Mouse (Mus musculus): ENCODE measurements around the gene Klhl7.
"Not testable (repeated sequence)": the region's sequence is repeated elsewhere in the genome, so short reads cannot be mapped to it uniquely, and the experiment has no call there.

Klhl7 gene

DNA sequence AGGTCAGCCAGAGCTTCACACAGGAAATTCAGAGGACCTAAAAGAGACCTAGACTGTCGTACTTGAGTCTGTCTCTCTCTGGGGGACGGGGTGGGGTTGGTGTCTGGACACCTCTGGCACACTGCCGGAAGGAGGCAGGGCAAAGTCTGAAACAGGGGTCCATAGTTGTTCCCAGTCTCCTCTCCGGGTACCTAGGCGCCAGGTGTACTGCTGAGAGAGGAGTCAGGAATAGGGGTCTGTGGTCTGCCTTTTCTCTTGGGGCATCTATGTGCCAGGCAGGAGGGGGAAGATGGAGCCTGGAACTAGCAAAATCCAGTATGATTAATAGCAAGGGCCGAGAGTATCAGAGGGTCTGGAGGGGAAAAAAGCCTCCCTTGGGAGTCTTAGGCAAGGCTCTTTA, 5.0 kb upstream of the Klhl7 start:
- DNase-seq (ENCODE audit: low spot score), result no peak

DNA sequence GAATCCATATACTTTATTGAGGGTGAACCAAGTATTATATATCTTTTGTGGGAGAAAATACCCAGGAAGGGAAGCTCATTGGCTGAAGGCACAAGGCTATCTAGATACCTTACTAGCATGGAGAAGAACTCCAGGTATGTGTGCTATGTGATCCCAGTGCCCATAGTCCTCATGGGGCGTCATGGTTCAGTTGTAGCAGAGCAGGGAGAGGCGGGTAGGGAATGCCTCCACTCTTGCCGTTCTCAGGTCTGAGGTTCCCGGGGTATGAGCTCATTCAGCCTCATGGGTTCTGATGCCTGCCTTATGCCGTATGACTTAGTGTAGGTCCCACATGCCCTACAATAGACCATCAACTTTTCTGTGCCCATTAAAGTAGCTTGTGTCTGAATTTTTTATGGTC, 4.5 kb upstream of the Klhl7 start:
- no peak for DNase-seq (ENCODE audit: low spot score)

DNA sequence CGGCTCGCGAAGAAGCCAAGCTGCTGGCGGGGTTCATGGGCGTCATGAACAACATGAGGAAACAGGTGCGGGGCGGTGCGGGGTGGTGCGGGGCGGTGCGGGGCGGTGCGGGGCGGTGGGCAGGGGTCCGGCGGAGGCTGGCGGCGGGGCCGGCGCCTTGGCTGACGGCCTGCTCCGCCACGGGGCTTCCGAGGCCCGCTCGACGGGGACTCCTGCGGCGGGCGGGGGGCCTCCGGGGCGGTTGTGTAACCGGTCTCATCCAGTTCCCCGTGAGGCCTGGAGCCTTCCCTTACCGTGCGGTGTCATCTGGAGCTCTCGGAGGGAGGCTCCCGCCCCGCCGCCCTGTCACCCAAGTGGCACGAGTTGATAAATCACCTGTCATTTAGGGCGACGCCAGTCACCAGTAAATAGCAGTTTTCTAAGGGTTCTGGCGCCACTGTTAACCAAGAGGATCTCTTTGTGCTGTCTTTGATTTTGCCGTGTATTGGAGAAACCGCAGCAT, 456 bp downstream of the Klhl7 start:
- peak; percentile 39 for DNase-seq (ENCODE audit: low spot score)

DNA sequence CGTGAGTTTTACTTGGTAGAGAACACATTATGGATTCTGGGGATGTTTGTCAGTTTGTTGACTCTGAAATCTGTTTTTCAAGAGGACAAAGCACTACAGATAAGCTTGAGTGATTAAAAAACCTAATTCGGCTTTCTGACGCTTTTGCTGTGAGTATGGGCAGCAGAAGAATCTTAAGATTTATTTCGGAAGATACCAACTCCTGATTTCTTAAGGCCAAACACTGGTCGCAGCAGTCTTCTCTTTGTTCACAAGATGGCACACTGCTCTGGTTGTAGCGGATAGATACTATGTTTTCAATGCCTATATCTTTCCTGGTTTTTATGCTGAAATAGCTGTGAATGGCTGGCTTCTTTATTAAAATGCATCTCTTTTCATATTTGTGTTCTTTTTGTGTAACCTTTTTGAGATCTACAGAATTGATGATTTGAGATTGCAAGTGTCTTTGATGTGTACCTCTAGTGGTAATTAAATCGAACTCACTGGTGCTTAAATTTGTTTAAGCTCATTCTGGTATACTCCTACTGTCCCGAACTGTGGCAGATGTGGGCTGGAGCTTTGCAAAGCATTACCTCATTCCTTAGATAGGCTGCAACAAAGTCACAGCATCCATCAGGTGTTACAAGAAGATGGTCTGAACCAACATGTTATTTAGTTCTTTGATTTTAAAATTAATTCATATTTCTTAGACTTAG, 1.2 kb downstream of the Klhl7 start:
- no peak for DNase-seq (ENCODE audit: low spot score)

DNA sequence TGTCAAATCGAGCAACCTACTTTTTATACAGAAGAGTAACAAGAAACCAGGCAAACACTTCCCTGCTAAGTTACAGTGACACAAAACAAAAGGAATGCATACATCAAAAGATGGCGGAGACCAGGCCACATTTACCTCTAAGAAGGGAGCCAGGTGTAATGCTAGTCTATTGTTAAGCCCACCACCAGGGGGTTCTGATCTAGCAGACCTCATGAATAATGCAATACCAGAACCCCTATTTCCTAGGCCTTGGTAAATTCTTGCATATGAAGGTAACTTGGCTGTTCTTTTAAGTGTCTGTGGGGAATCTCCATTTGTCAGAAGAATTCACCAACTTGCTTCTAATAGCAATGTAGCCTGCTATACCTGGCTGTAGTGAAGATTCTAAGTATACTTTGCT, 2.8 kb downstream of the Klhl7 start:
- not testable (repeated sequence) for DNase-seq (ENCODE audit: low spot score)

DNA sequence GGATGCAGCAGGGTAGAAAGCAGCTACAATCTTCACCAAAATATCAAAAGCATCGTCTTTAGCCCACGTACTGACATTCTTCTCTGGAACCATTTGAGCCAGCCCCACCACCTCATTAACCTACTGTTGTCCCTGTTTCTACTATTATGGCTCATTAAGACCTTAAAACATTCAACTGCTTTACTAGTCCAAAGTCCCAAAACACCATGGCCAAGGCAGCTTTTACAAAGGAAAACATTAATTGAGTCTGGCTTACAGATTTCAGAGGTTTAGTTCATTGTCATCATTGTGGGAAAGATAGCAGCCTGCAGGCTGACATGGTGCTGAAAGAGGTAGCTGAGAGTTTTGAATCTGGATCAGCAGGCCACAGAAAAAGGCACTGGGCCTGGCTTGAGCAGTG, 3.4 kb downstream of the Klhl7 start:
- no peak for DNase-seq (ENCODE audit: low spot score)

DNA sequence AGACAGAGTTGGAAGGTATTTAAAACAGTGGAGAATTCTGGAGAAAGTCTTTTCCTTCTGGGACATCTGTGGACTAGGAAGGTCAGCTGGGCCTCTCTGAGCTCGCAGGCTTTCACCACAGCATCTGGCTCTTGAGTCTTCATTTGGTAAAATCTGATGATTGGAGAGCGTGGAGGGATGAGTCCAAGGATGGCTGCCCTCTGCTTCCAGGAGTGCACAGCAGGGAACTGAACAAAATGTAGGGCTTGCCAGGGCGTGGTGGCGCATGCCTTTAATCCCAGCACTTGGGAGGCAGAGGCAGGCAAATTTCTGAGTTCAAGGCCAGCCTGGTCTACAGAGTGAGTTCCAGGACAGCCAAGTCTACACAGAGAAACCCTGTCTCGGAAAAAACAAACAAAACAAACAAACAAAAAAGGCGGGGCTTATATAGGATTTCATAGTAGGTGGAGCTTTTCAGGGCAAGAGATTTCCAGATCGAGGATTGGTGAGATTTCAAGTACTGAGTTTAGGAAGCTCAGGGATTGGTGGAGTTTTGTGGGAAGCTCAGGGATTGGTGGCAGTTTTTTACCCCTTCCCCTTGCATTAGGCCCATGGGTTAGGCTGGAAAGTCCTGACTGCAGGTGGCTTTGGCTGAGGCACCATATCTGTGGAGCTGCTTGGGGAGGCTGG, 6.8 kb downstream of the Klhl7 start:
- no peak for DNase-seq (ENCODE audit: low spot score)

DNA sequence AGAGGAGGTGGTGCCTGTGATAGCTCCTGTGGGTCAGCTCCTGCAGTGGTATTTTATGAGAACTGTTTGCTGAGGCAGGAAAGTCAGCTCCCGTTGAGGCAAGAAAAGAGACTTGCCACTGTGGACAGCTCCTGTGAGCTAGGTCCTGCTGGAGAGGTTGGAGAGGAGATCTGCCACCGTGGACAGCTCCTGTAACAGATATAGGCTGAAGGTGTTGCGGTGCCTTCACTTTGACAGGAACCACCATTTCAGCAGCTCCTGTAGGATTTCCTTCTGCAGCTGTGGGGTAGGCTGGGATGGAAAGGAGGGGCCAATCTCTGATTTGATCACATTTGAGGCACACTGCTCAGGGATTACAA, 7.3 kb downstream of the Klhl7 start:
- no peak for DNase-seq (ENCODE audit: low spot score)

DNA sequence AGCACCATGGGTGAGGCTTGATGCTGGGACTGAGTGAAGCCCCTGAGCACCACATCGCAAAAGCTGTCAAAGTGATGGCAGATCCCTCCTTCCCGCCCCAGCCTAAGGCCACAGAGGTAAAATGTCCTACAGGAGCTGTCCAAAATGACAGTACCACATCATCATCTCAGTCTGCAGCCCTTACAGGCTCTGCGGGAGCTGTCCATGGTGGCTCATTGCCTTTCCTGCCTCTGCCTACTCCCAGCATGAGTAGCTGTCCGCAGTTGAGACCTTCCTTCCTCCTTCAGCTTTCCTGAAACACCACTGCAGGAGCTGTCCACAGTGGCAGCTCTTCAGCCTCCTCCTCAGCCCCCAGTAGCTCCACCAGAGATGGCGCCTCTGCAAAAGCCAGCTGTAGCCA, 9.7 kb downstream of the Klhl7 start:
- DNase-seq (ENCODE audit: low spot score), result no peak

DNA sequence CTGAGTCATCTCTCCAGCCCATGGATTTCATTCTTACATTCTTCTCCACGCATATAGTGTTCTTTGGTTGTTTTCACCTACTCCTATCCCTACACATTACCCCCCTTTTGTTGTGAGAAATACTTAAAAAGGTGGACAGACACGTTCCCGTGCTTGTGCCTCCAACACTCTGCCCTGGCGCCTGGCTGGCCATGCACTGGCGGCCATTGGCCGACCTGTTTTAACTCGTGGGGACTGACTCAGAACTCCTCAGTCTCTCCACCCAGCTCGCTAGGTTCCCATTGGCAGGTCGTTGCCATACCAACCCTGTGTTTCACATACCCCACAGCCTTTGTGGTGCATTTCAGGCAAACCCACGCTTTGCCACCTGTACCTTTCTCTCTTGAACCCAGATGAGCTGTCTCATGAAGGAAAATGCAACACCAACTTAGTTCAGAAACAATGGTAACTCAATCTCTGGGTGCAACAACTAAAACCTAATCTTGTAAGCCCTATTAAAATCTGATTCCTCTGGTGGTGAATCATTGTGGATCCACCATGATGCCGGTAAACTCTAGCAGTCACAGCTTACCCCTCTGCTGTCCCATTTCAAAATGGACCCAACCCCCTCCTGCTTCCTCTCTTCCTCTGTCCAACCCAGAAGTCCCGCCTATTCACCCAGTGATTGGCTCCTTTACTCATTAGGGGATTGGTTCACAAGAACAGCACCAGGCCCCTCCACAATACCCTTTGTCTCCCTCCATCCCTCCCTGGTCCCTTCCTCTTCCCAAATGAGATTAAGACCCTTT, 11.9 kb downstream of the Klhl7 start:
- no peak for DNase-seq (ENCODE audit: low spot score)

DNA sequence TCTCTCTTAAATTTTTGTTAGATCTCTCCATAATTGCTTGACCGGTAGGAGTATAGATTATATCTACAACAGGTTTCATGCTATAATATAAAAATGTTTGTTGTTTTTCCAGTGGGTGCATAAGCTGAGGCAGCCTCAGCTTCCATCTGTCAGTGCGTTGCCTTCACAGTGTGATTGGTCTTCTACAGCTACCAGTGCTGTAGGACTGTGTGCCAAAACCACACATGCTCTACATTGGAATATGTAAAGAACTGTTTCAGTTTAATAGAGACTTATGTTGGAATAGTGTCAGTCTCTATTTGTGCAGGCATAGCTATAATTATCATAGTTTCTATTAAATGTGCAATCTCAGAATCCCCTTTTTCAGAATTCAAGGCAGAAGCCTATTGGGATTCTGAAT, 21.8 kb downstream of the Klhl7 start:
- no peak for DNase-seq (ENCODE audit: low spot score)

DNA sequence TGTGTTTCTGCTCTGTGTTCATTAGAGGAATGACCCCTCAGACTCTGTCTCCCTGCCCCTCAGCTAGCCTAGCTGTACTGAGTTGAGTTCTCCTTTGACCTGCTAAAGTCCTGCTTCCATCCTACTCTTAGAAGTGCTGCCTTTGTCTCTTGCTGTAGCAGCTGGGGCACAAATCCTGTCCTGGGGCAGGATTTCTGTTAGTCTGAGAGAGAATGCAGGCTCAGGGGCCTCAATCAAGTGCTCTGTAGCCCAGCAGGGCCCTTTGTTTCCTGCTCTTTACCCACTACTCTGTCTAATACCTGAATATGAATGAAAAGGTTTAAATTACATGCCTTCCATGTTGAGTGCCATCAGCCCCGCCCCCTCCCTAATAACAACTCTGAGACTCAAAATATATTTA, 23.8 kb downstream of the Klhl7 start:
- DNase-seq (ENCODE audit: low spot score), result no peak

DNA sequence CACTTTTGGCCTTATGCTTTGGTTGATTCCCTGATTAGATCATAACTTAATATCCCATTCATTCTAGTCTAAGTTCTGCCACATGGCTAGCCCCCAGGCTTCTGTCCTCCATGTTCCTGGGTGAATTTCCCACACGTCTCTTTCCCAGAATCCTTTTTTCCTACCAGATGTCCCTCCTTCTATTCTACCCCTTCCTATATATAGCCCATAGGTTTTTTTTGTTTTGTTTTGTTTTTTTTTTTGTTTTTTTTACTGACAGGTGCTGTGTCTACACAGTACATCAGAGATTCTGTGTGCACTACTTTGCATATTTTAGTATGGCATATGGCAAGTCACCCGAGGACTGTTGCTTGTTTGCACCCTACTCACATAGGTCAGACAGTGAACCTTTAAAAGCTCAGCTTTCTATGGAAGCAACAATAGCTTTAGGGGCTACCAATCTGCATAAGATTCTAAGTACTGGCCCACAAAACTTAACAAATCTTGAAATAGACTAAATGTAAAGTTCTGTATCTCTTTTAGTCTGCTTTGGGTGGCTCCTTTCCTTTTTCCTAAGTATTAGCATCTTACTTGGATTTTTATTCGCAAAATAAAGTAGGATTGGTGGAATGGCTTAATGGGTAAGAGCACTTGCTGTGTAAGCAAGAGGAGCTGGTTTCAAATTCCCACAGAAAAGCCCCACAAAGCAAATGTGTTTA, 24.3 kb downstream of the Klhl7 start:
- DNase-seq (ENCODE audit: low spot score), result no peak

DNA sequence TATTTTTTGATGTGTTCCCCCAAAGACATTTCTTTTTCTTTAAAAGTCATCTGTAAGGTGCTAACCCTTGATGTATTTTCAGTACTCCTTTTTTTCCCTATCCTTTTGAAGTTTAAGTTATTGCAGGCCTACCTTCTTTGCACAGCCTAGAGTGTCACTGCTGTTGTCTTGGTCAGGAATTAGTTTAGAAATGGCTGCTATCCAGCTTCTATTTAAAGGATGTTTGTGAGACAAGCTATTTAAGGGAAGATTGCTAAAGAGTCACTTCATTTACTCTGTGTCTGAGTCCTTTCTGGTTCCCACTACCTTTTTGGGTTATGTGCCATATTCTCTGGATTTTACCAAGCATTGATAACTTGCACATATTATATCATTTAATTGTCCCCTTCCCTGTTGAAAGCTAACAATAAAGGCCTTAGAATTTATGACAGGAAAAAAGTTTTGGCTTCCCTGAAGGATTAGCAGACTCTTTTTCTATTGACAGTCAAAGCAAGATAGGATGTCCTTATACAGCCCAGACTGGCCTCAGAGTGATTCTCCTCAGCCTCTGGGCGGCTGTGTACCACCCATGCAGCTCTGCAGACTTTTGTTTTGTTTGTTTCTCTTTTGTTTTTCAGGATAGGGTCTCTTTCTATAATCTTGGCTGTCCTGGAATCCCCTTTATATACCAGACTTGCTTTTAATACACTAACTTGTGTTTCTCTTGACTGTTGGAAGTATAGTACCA, 25.7 kb downstream of the Klhl7 start:
- DNase-seq (ENCODE audit: low spot score), result no peak

DNA sequence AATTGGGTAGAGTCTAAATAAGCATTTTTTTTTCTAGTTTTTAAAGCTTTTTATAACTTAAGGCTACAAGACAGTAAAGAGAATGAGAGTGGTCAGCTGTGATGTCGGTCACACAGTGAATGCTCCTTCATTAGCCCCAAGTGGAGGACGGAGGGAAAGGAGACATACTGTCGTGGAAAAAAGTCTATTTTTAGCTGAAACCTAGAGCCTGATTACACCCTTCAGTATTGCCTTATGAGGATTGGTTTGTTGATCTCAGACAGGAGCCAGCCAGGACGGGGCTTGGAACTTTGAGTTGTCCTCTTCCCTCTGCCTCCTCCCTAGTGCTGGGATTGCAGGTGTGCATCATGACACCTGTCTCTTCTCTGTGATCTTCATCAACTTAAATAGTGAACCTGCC, 26.6 kb downstream of the Klhl7 start:
- no peak for DNase-seq (ENCODE audit: low spot score)

DNA sequence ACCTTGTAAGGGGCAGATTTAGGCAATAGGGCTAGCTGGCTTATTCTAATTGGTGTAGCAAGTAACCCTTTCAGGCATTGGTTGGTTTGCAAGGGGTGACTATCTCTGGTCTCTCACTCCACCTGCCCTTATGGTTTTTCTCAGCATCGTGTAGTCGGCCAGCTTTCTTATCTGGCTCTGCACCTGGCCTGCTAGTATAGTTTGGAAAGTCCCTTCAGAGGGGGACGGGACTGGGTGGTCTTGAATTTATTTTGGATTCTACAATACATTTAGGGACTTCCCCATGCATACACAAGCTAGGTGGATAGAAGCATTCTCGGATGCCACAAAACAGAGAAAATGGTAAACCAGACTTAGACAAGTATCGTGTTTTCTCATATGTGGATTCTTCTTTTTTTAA, 46.6 kb downstream of the Klhl7 start:
- no peak for DNase-seq (ENCODE audit: low spot score)

DNA sequence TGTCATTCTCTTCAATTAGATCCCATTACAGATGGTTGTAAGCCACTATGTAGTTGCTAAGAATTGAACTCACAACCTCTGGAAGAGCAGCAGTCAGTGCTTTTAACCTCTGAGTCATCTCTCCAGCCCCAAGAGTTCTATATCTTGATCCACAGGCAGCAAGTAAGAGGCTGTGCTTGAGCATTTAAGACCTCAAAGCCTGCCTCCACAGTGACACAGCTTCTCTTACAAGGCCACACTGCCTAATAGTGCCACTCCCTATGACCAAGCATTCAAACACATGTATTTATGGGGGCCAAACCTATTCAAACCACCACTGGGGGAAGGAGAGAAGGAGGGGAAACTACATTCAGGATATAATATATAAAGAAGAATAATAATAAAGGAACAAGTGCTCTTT, 51.8 kb downstream of the Klhl7 start:
- DNase-seq (ENCODE audit: low spot score), result no peak

DNA sequence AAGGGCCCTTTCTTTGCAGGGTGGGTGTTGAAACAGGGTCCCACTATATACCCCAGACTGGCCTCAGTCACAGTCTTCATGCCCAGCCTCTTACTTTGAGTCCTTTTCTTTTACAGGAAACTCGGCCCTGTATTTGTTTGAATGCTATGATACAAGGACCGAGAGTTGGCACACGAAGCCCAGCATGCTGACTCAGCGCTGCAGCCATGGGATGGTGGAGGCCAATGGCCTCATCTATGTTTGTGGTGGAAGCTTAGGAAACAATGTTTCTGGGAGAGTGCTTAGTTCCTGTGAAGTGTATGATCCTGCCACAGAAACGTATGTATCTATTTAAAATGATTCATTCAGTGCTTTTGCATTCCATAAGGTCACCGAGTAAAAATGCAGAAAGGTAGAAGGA, 56.4 kb downstream of the Klhl7 start:
- DNase-seq (ENCODE audit: low spot score), result no peak

DNA sequence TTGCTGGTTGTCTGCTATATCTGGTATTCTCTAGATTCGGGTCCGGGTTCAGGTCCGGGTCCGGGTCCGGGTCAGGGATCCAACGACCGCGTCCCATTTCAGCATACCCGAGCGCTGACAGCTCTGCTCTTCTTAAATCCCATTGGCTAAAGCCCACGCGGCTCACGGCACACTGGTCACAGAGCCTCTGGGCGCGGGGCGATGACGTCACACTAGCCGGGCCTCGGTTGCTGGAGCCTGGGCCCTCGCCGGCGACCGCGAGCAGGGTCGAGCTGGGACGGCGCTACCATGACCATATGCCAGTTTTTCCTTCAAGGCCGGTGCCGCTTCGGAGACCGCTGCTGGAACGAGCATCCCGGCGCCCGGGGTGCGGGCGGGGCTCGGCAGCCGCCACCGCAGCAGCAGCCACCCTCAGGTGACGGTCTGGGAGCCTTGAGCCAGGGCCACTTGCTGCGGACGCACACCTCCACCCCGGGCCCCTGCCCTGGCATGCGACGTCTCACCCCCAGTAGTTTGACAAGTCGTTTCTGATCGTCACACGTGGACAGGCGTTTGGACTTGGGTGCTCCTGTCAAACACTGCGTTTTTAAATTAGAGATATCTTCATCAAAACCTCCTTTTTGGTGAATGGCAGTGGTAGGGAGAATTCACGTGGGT, 64.5 kb downstream of the Klhl7 start, which contains the start of gene Nupl2:
Gene Nupl2 (plus strand): TSS at position 175 of the 657 bp plus-strand sequence.
- peak; percentile 93 for DNase-seq (ENCODE audit: low spot score)

DNA sequence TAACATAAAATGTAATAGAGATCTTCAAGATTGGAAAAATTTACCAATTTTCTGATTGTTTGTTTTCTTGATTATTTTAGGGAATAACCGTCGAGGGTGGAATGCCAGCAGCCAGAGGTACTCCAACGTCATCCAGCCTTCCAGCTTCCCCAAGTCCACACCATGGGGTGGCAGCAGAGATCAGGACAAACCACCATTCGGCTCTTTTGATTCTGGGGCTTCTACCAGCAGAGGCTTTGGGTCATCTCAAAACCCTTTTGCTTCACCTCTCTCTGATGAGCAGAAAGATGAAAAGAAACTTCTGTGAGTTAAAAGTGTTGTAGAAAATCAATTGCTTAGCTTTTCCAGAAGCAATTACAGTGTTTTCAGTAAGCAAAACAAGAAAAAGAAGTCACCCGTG, 66.9 kb downstream of the Klhl7 start:
- no peak for DNase-seq (ENCODE audit: low spot score)

DNA sequence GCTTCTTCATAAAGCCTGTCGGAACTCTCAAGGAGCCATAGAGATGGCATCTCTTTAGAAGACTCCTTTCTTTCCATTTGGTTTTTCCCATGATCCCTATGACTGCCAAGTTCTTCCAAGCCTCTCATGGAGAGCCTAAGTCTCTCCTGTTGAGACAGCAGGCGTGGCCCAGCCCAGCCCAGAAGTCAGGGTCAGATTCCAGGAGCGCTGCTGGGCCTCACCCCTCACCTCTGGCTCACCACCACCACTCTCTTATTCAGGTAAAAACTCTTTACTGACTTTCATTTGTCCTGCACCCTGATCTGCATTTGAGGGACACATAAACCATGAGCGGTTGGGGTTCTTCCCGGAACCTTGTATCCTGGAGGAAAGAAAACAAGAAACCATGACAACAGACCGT, 69.5 kb downstream of the Klhl7 start:
- no peak for DNase-seq (ENCODE audit: low spot score)
